Mouse (Mus musculus): ENCODE results near the gene Glis2. TPM values are rescaled to one million over a fixed set of nuclear protein-coding genes. Genes with fewer than 3 reads are reported as not detected.

Gene Glis2
- polyA plus RNA-seq, 1 experiment from 2014 or later = 31.0 TPM

- peaks cover 25% of the 10 kb centered on the region for H3K4me1 ChIP-seq (replicated peaks; ENCODE audit: control insufficient read depth, insufficient read depth, low read length)
- 61% methylated on average over 9 of the region's 9 CpGs for WGBS
- no peak overlapping the region for H3K4me3 ChIP-seq (ENCODE audit: low read depth, low read length)
- no peak overlapping the region for H3K9ac ChIP-seq (ENCODE audit: low read length)
- no peak for DNase-seq (ENCODE audit: low spot score)
- no peak for ATAC-seq (replicated peaks; ENCODE audit: low FRiP score, low TSS enrichment, low read depth)
- peaks cover 35% of the 10 kb centered on the region for H3K36me3 ChIP-seq (ENCODE audit: control insufficient read depth, insufficient read depth, low read length)
- no peaks in the 10 kb centered on the region for H3K9me3 ChIP-seq (ENCODE audit: control insufficient read depth, low read length)
- H3K27ac ChIP-seq (ENCODE audit: low read depth) = peak overlapping the region; percentile 70
- H3K27me3 ChIP-seq (replicated peaks; ENCODE audit: control insufficient read depth, insufficient read depth, low read length) = no peaks in the 10 kb centered on the region
- H3K4me2 ChIP-seq (ENCODE audit: low read length) = no peak overlapping the region
Measured at GRCm38 (mm10) chr16:4656571-4657081, 62.1 kb downstream of the Glis2 start.

GRCm38 (mm10) chr16:4658781-4659245 is 64.3 kb downstream of the Glis2 start:
- H3K9me3 ChIP-seq (ENCODE audit: control insufficient read depth, low read length) = no peaks in the 10 kb centered on the region
- peaks cover 20% of the 10 kb centered on the region for H3K36me3 ChIP-seq (ENCODE audit: control insufficient read depth, insufficient read depth, low read length)
- no peak overlapping the region for H3K9ac ChIP-seq (ENCODE audit: low read length)
- no peaks in the 10 kb centered on the region for H3K27me3 ChIP-seq (replicated peaks; ENCODE audit: control insufficient read depth, insufficient read depth, low read length)
- DNase-seq (ENCODE audit: low spot score) (peak; percentile 73), ATAC-seq (replicated peaks; ENCODE audit: low FRiP score, low TSS enrichment, low read depth) (peak; percentile 69)
- peaks cover 22% of the 10 kb centered on the region for H3K4me1 ChIP-seq (replicated peaks; ENCODE audit: control insufficient read depth, insufficient read depth, low read length)
- H3K4me2 ChIP-seq (ENCODE audit: low read length) = peak overlapping the region; percentile 30; the same call in 1 of the 2 replicates
- 32% methylated on average over 11 of the region's 11 CpGs for WGBS
- no peak overlapping the region for H3K4me3 ChIP-seq (ENCODE audit: low read depth, low read length)
- H3K27ac ChIP-seq (ENCODE audit: low read depth) = peak overlapping the region; percentile 55

- H3K27ac ChIP-seq (ENCODE audit: low read depth) = peak overlapping the region; percentile 55
- H3K9ac ChIP-seq (ENCODE audit: low read length) = no peak overlapping the region
- peak overlapping the region; percentile 30; the same call in 1 of the 2 replicates for H3K4me2 ChIP-seq (ENCODE audit: low read length)
- H3K36me3 ChIP-seq (ENCODE audit: control insufficient read depth, insufficient read depth, low read length) = peaks cover 20% of the 10 kb centered on the region
- no peak for DNase-seq (ENCODE audit: low spot score)
- H3K4me3 ChIP-seq (ENCODE audit: low read depth, low read length) = no peak overlapping the region
- ATAC-seq (replicated peaks; ENCODE audit: low FRiP score, low TSS enrichment, low read depth) = no peak
- no peaks in the 10 kb centered on the region for H3K9me3 ChIP-seq (ENCODE audit: control insufficient read depth, low read length)
- 24% methylated on average over 2 of the region's 2 CpGs for WGBS
- no peaks in the 10 kb centered on the region for H3K27me3 ChIP-seq (replicated peaks; ENCODE audit: control insufficient read depth, insufficient read depth, low read length)
- peaks cover 22% of the 10 kb centered on the region for H3K4me1 ChIP-seq (replicated peaks; ENCODE audit: control insufficient read depth, insufficient read depth, low read length)
Measured at GRCm38 (mm10) chr16:4659326-4659725, 64.8 kb downstream of the Glis2 start.

- Histone ChIP-seq H3K4me2 (ENCODE audit: low read length) (no peak overlapping the region), H3K9me3 (ENCODE audit: control insufficient read depth, low read length) (no peaks in the 10 kb centered on the region), H3K27me3 (replicated peaks; ENCODE audit: control insufficient read depth, insufficient read depth, low read length) (no peaks in the 10 kb centered on the region), H3K4me1 (replicated peaks; ENCODE audit: control insufficient read depth, insufficient read depth, low read length) (peaks cover 11% of the 10 kb centered on the region), H3K36me3 (ENCODE audit: control insufficient read depth, insufficient read depth, low read length) (peaks cover 22% of the 10 kb centered on the region), H3K9ac (ENCODE audit: low read length) (no peak overlapping the region), H3K4me3 (ENCODE audit: low read depth, low read length) (no peak overlapping the region), H3K27ac (ENCODE audit: low read depth) (no peak overlapping the region)
- 75% methylated on average over 2 of the region's 2 CpGs for WGBS
- no peak for DNase-seq (ENCODE audit: low spot score)
- no peak for ATAC-seq (replicated peaks; ENCODE audit: low FRiP score, low TSS enrichment, low read depth)
Measured at GRCm38 (mm10) chr16:4661605-4662004, 67.1 kb downstream of the Glis2 start.

- ATAC-seq (replicated peaks; ENCODE audit: low FRiP score, low TSS enrichment, low read depth) = no peak
- no peaks in the 10 kb centered on the region for H3K9me3 ChIP-seq (ENCODE audit: control insufficient read depth, low read length)
- no peak overlapping the region for H3K4me3 ChIP-seq (ENCODE audit: low read depth, low read length)
- no peak overlapping the region for H3K9ac ChIP-seq (ENCODE audit: low read length)
- H3K4me1 ChIP-seq (replicated peaks; ENCODE audit: control insufficient read depth, insufficient read depth, low read length) = peaks cover 6% of the 10 kb centered on the region
- H3K4me2 ChIP-seq (ENCODE audit: low read length) = no peak overlapping the region
- H3K27me3 ChIP-seq (replicated peaks; ENCODE audit: control insufficient read depth, insufficient read depth, low read length) = no peaks in the 10 kb centered on the region
- no peak for DNase-seq (ENCODE audit: low spot score)
- peaks cover 39% of the 10 kb centered on the region for H3K36me3 ChIP-seq (ENCODE audit: control insufficient read depth, insufficient read depth, low read length)
- no peak overlapping the region for H3K27ac ChIP-seq (ENCODE audit: low read depth)
- 86% methylated on average over 2 of the region's 2 CpGs for WGBS
Measured at GRCm38 (mm10) chr16:4663806-4664205, 69.3 kb downstream of the Glis2 start.

GRCm38 (mm10) chr16:4665726-4666125 is 71.2 kb downstream of the Glis2 start:
- ATAC-seq (replicated peaks; ENCODE audit: low FRiP score, low TSS enrichment, low read depth) (no peak), DNase-seq (ENCODE audit: low spot score) (no peak)
- Histone ChIP-seq H3K9ac (ENCODE audit: low read length) (no peak overlapping the region), H3K4me2 (ENCODE audit: low read length) (no peak overlapping the region), H3K27ac (ENCODE audit: low read depth) (no peak overlapping the region), H3K4me1 (replicated peaks; ENCODE audit: control insufficient read depth, insufficient read depth, low read length) (no peaks in the 10 kb centered on the region), H3K36me3 (ENCODE audit: control insufficient read depth, insufficient read depth, low read length) (peaks cover 56% of the 10 kb centered on the region), H3K4me3 (ENCODE audit: low read depth, low read length) (no peak overlapping the region), H3K27me3 (replicated peaks; ENCODE audit: control insufficient read depth, insufficient read depth, low read length) (no peaks in the 10 kb centered on the region), H3K9me3 (ENCODE audit: control insufficient read depth, low read length) (no peaks in the 10 kb centered on the region)
- 95% methylated on average over 2 of the region's 2 CpGs for WGBS

- Histone ChIP-seq H3K4me1 (replicated peaks; ENCODE audit: control insufficient read depth, insufficient read depth, low read length) (no peaks in the 10 kb centered on the region), H3K4me3 (ENCODE audit: low read depth, low read length) (no peak overlapping the region), H3K27ac (ENCODE audit: low read depth) (no peak overlapping the region), H3K9me3 (ENCODE audit: control insufficient read depth, low read length) (no peaks in the 10 kb centered on the region), H3K4me2 (ENCODE audit: low read length) (no peak overlapping the region), H3K9ac (ENCODE audit: low read length) (0 out of 2 replicates have a peak overlapping the region, but pooled peaks have one; percentile 7), H3K27me3 (replicated peaks; ENCODE audit: control insufficient read depth, insufficient read depth, low read length) (no peaks in the 10 kb centered on the region), H3K36me3 (ENCODE audit: control insufficient read depth, insufficient read depth, low read length) (peaks cover 51% of the 10 kb centered on the region)
- peak; percentile 93 for DNase-seq (ENCODE audit: low spot score)
- ATAC-seq (replicated peaks; ENCODE audit: low FRiP score, low TSS enrichment, low read depth) = peak; percentile 81
- 32% methylated on average over 3 of the region's 3 CpGs for WGBS
Measured at GRCm38 (mm10) chr16:4667190-4667808, 72.8 kb downstream of the Glis2 start.

GRCm38 (mm10) chr16:4670317-4670716 is 75.8 kb downstream of the Glis2 start:
- no peak overlapping the region for H3K9ac ChIP-seq (ENCODE audit: low read length)
- H3K27me3 ChIP-seq (replicated peaks; ENCODE audit: control insufficient read depth, insufficient read depth, low read length) = no peaks in the 10 kb centered on the region
- H3K4me1 ChIP-seq (replicated peaks; ENCODE audit: control insufficient read depth, insufficient read depth, low read length) = no peaks in the 10 kb centered on the region
- H3K9me3 ChIP-seq (ENCODE audit: control insufficient read depth, low read length) = no peaks in the 10 kb centered on the region
- 74% methylated on average over 5 of the region's 5 CpGs for WGBS
- H3K27ac ChIP-seq (ENCODE audit: low read depth) = no peak overlapping the region
- H3K36me3 ChIP-seq (ENCODE audit: control insufficient read depth, insufficient read depth, low read length) = peaks cover 70% of the 10 kb centered on the region
- no peak overlapping the region for H3K4me2 ChIP-seq (ENCODE audit: low read length)
- no peak overlapping the region for H3K4me3 ChIP-seq (ENCODE audit: low read depth, low read length)
- ATAC-seq (replicated peaks; ENCODE audit: low FRiP score, low TSS enrichment, low read depth) (no peak), DNase-seq (ENCODE audit: low spot score) (no peak)

GRCm38 (mm10) chr16:4674091-4674490 is 79.6 kb downstream of the Glis2 start:
- WGBS = 86% methylated on average over 4 of the region's 4 CpGs
- H3K4me1 ChIP-seq (replicated peaks; ENCODE audit: control insufficient read depth, insufficient read depth, low read length) = peaks cover 8% of the 10 kb centered on the region
- ATAC-seq (replicated peaks; ENCODE audit: low FRiP score, low TSS enrichment, low read depth) = no peak

More at GRCm38 (mm10) chr16:4674091-4674490, 79.6 kb downstream of the Glis2 start:
- H3K9me3 ChIP-seq (ENCODE audit: control insufficient read depth, low read length) = no peaks in the 10 kb centered on the region
- no peak overlapping the region for H3K4me2 ChIP-seq (ENCODE audit: low read length)
- no peak overlapping the region for H3K4me3 ChIP-seq (ENCODE audit: low read depth, low read length)
- no peaks in the 10 kb centered on the region for H3K27me3 ChIP-seq (replicated peaks; ENCODE audit: control insufficient read depth, insufficient read depth, low read length)
- H3K27ac ChIP-seq (ENCODE audit: low read depth) = no peak overlapping the region
- peaks cover 61% of the 10 kb centered on the region for H3K36me3 ChIP-seq (ENCODE audit: control insufficient read depth, insufficient read depth, low read length)
- no peak for DNase-seq (ENCODE audit: low spot score)
- H3K9ac ChIP-seq (ENCODE audit: low read length) = no peak overlapping the region

All from intestine, embryonic 14.5 days (tissue).